Mouse (Mus musculus): ENCODE measurements around the gene Lmo7.

The Lmo7 gene

DNA sequence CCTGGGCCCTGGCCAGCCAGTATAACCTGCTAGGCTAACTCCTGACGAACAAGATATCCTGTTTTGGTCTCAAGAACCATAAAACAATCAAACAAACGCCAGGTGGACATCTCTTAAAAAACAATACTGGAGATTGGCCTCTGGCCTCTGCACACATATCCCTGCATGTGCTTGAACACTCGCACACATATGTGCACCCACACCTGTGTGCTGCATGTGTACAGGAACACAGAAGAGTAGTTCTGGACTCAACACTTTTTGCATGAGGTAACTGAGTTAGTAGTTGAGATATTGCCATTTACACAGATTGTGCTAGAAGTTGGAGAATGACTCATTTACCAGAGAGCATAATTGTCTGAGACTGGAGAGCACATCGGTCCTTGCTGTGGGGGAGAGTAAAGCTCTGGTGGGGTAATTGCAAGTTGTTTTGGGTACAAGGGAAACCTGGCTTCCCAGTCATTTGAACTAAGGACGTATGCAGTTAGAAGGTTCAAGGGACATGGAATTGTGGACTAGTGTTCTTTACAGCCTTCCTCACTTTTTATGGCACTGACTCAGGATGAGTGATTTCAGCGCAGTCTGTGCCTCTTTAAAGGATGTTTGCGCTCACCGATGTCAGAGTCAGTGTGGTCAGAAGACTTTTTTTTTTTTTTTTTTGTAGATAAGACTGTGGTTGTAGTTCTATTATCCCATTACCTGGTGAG, 148.7 kb downstream of the Lmo7 start:
- no peak for DNase-seq (ENCODE audit: inconsistent ontology term)

- DNase-seq (ENCODE audit: inconsistent ontology term): no peak
Measured at GRCm38 (mm10) chr14:101879050-101879694, 149.4 kb downstream of the Lmo7 start.

DNA sequence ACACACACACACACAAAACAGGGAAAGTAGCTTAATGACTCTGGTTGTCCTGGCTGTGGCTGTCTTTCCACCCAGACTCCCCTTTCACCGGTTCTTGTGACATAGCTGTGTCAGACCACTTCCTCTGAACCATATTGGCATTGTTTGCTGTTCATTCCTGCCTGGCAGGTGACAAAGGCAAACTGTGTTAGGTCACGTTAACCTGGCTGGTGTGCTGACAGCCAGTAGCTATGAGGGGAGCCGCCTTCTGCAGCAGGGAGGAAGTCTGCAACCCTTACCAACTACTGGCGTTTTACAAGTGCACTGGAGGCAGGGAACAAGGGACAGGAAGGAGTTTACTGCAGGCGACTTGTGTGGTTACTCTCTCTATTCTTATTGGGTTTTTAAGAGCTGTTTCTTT, 153.2 kb downstream of the Lmo7 start:
- no peak for DNase-seq (ENCODE audit: inconsistent ontology term)

DNA sequence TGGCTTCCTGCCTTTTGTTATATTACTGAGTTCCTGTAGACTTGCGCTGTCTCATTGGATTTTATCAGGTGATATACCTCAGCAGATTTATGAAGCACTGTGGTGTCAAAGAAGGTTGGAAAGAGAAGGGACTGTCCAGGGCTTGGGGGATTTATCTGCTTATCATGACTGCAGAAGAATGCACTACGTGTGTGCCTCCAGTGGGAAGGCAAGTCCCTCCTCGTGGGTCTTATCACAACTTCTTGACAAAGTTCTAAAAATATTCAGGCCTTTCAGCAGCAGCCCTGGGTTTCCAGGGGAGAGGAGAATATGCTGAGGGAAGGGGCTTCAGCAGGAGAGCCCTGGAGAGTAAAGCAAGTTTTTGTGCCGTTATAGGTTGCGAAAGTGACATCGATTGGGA, 154.0 kb downstream of the Lmo7 start:
- no peak for DNase-seq (ENCODE audit: inconsistent ontology term)

DNA sequence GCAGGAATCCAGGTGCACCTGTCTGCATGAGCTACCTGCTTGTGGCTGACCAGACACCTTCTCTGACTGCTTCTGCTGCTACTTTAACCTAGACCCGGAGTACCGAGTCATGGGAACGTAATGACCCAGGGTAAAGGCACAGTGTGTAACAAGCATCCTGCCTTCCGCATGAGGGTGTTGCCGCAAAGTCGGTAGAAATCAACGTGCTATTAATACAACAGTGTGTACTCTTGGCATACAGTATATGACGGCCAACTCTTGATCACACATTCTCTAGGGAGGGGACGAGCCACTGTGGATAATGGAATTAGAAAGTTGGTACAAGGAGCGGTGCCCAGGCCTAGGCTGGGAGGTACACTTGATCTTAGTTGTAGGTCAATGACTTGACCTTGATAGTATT, 156.6 kb downstream of the Lmo7 start:
- DNase-seq (ENCODE audit: inconsistent ontology term): no peak

DNA sequence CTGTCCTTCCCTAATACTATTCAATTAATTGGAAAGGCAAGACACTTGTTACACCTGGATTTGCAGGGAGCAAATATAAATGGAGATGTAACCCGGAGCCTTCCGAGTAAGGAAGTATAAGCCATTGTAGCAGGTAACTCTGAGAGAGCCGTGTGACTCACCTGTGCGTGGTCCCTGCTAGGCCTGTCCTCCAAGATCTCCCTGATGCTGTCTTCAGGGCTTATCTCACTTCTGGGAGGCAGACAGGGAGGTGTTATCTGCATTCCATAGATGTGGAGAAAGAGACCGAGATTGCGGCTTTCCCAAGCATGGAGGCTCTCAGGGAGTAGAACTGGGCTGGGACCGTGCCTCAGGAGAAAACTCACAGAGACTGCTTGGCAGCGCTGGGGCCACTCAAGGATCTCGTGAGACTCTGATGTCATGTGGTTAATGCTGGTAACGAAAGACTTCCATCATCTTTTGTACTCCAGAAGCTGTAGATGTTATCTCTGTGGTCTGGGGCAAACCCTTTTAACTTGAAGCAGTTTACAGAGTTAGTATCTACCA, 162.2 kb downstream of the Lmo7 start:
- no peak for DNase-seq (ENCODE audit: inconsistent ontology term)

DNA sequence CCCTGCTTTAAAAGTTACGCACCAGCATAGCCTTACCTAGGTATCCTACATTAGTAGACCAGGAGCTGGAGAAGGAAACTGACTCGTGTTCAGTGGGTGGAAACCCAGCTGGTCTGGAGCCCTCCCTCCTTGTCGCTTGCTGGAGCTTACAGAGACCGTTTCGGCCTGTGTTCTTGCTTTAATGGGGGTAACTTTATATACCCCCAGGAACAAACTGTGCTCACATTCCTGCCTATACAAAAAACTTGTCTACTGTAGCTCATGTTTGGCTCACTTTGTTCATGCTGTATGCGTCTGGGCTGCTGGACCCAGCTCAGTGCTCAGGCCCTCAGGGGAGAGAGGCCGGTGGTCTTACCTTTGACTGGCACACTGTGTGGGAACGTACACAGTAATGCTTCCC, 162.7 kb downstream of the Lmo7 start:
- DNase-seq (ENCODE audit: inconsistent ontology term): no peak

- no peak for DNase-seq (ENCODE audit: inconsistent ontology term)
Measured at GRCm38 (mm10) chr14:101893215-101893614, 163.5 kb downstream of the Lmo7 start.

- no peak for DNase-seq (ENCODE audit: inconsistent ontology term)
Measured at GRCm38 (mm10) chr14:101898250-101898649, 168.5 kb downstream of the Lmo7 start.

GRCm38 (mm10) chr14:101901496-101901895, 171.7 kb downstream of the Lmo7 start:
- no peak for DNase-seq (ENCODE audit: inconsistent ontology term)

GRCm38 (mm10) chr14:101901976-101902375, 172.2 kb downstream of the Lmo7 start:
- DNase-seq (ENCODE audit: inconsistent ontology term): no peak

DNA sequence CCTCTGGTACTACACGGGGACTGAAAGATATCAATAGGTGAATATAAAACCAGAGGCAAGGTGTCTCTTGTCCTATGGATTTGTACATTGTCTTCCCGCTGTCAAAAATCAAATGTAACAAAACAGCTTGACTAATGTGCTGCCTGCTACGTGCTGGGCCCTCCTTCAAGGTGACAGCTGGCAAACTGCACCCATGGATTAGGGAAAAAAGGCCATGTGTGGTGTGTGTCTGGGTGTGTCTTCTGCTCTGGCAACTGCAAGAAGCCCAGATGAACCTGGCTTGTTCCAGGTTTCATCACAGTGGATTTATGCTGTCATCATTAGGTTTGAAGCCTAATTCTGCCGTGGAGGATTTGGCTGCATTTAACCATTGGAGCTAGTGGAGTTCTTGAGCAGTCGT, 174.0 kb downstream of the Lmo7 start:
- DNase-seq (ENCODE audit: inconsistent ontology term): no peak

DNA sequence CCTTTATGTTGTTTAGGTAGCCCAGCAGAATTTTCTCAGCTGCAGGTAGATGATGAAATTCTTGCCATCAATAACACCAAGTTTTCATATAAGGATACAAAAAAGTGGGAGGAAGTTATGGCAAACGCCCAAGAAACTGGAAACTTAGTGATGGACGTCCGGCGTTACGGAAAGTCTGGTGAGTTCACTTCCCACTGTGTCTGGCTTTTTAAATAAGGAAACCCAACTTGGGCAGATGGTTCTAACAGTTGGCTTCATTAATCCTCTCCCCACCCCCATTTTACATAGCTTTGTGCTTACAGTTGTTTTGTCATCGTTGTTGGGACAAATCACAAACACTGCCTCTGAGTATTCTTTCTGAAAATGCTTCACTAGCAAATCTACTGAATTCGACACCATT, 182.2 kb downstream of the Lmo7 start:
- DNase-seq (ENCODE audit: inconsistent ontology term): no peak

- no peak for DNase-seq (ENCODE audit: inconsistent ontology term)
Measured at GRCm38 (mm10) chr14:101912392-101912791, 182.6 kb downstream of the Lmo7 start.

- DNase-seq (ENCODE audit: inconsistent ontology term): no peak
Measured at GRCm38 (mm10) chr14:101914321-101914720, 184.6 kb downstream of the Lmo7 start.

DNA sequence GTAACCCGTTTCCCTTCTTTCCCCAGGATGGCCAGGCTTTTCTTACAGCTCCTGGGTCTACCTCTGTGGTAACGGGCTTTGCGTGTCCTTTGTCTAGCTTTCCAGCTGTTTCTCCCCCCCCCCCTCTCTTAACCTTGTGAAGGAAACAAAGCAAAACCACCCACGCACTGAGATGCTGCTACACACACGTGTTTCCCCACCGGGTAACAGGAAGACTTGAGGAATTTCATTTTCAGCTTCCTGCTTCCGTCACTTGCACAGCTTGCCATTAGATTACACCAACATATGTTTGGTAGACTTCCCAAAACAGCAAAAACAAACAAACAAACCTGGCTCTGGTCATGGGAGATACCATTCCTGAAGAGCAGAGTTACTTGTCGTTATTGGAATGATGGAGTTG, 186.1 kb downstream of the Lmo7 start:
- DNase-seq (ENCODE audit: inconsistent ontology term): no peak

DNA sequence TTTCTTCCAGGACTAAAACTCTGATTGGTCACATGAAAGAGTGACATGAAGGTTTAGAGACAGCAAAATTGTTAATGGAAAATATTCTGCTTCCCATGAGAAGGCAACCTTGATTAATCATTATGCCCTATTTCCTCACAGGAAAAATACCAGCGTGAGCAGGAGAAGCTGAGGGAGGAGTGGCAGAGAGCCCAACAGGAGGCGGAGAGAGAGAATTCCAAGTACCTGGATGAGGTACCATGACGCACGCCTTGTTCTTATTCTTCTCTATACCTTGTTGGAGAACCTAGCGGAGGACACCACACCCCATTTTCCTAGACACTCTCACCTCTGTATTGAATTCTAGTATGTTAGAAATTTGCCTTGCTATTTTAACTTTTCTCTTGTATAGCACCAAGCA, 188.7 kb downstream of the Lmo7 start:
- no peak for DNase-seq (ENCODE audit: inconsistent ontology term)

GRCm38 (mm10) chr14:101927646-101928244, 198.0 kb downstream of the Lmo7 start:
- DNase-seq (ENCODE audit: inconsistent ontology term): no peak

- peak; percentile 47 for DNase-seq (ENCODE audit: inconsistent ontology term)
Measured at GRCm38 (mm10) chr14:101930576-101931447, 201.1 kb downstream of the Lmo7 start.

- no peak for DNase-seq (ENCODE audit: inconsistent ontology term)
Measured at GRCm38 (mm10) chr14:101931448-101931750, 201.6 kb downstream of the Lmo7 start.

GRCm38 (mm10) chr14:101933551-101933950, 203.8 kb downstream of the Lmo7 start:
- no peak for DNase-seq (ENCODE audit: inconsistent ontology term)

GRCm38 (mm10) chr14:101942971-101943370, 213.2 kb downstream of the Lmo7 start:
- DNase-seq (ENCODE audit: inconsistent ontology term): peak; percentile 49
